Mouse (Mus musculus) bone marrow, adult 2 months (tissue): ENCODE results near the gene Csrnp2. TPM values are rescaled to one million over a fixed set of nuclear protein-coding genes. Genes with fewer than 3 reads are reported as not detected.
A peak's percentile ranks its signal among the peaks of the same experiment; 100 is the strongest.

Experiments used
- H3K27ac ChIP-seq: fragments of 200-500 bp; 2 replicates; pipeline ENCODE4 v1.5.1; 2012; ENCODE audit warnings: low read depth, mild to moderate bottlenecking, control low read depth, inconsistent platforms, low read length; ENCODE audit not compliant: control insufficient read depth, poor library complexity, insufficient read depth
- H3K4me1 ChIP-seq: fragments of 200-500 bp; 2 replicates; pipeline ENCODE4 v1.6.1; 2011; ENCODE audit warnings: low read length; ENCODE audit not compliant: control insufficient read depth, insufficient read depth
- H3K4me3 ChIP-seq: fragments of 200-500 bp; replicated peaks from 2 replicates; pipeline ENCODE3; 2011; ENCODE audit warnings: mild to moderate bottlenecking, low read depth, low read length, control low read depth; ENCODE audit not compliant: control insufficient read depth
- CTCF ChIP-seq: fragments of 200-500 bp; IDR thresholded peaks from 2 replicates; pipeline ENCODE4 v1.5.1; 2011; ENCODE audit warnings: low read length, control low read depth; ENCODE audit not compliant: control insufficient read depth, insufficient read depth
- POLR2A ChIP-seq: fragments of 200-500 bp; IDR thresholded peaks from 2 replicates; pipeline ENCODE4 v1.6.1; 2011; ENCODE audit warnings: low read depth, mild to moderate bottlenecking, control low read depth, low read length, borderline replicate concordance; ENCODE audit not compliant: control insufficient read depth
- WGBS: fragments of 180-500 bp; shearing (Covaris S2); methylation state at CpG from one replicate; pipeline ENCODE4 v1.1.7; 2018; 5-methylcytosine and 5-hydroxymethylcytosine counted together
- polyA plus RNA-seq: library from polyadenylated mRNA; stranded (reverse); fragments of >200 nt; gene quantifications from 2 replicates; pipeline ENCODE4 v1.2.4, GENCODE M21; 2011; ENCODE audit warnings: low replicate concordance; ENCODE audit not compliant: missing spikeins, insufficient read depth, insufficient read length

The Csrnp2 gene
- polyA plus RNA-seq, 1 experiment: 3.0 TPM

- Histone ChIP-seq H3K27ac (no peak overlapping the region), H3K4me3 (no peak overlapping the region), H3K4me1 (peaks cover 1% of the 10 kb centered on the region; the same call in 1 of the 2 replicates)
- TF ChIP-seq POLR2A: no peak
- TF ChIP-seq CTCF: peak; percentile 24; the same call in 1 of the 2 replicates
- 27% methylated on average over 10 of the region's 10 CpGs for WGBS
These were observed 37.2 kb downstream of the Csrnp2 start for GRCm38 (mm10) chr15:100458055-100458454.

DNA sequence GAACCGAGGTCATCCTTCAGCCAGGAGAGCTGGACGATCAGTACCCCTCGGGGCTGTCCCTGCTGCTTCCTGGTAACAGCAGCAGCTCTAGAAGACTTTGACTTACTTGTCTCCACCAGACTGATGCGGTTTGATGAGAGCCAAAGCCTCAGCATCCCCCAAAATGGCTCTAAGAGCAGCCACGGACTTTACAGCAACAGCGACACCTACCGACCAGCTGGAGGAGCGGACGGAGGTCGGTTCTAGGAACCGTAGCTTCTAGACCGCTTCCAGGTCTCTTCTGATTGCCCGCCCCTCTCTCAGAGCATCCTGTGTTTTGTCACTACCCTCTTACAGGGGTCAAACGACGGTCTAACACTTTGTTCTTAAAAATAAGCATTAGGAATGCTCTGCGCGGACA, 37.9 kb downstream of the Csrnp2 start:
- H3K27ac ChIP-seq: no peak overlapping the region
- peaks cover 1% of the 10 kb centered on the region; the same call in 1 of the 2 replicates for H3K4me1 ChIP-seq
- 8% methylated on average over 17 of the region's 17 CpGs for WGBS
- no peak overlapping the region for H3K4me3 ChIP-seq
- TF ChIP-seq POLR2A: no peak
- peak; percentile 95 for TF ChIP-seq CTCF

DNA sequence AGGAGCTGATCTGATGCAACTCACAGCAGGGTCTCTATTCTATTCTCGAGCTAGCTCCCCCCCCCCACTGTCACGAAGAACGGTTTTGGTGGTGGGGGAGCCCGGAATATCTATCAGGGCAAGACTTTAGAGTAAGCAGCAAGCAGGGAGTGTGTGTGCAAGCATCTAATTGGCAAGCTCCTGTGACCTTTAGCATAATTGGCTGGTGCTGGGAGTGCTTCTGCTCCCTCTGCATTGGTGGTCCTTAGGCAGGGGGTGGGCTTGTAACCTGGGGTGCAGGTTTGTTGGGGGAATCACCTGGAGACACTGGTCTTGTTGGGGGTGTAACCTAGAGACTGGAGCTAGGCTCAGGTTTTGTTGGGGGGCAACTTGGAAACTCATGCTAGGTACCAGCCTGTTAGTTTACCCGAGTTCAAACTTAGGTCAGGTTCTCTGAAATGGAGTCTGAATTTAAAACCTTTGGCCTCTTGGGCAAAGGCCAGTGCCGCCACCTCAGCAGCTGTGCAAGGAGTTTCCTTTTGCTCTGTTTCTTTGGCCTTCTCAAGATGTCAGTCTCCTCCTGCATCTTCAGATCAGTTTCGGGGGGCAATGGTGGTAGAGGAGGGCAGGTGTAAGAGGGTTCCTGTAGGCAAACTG, 38.8 kb downstream of the Csrnp2 start:
- no peak overlapping the region for H3K4me3 ChIP-seq
- no peak for TF ChIP-seq CTCF
- TF ChIP-seq POLR2A: no peak
- H3K4me1 ChIP-seq: peaks cover 1% of the 10 kb centered on the region; the same call in 1 of the 2 replicates
- H3K27ac ChIP-seq: no peak overlapping the region
- 88% methylated on average over 7 of the region's 7 CpGs for WGBS

- Histone ChIP-seq H3K27ac (no peak overlapping the region), H3K4me1 (no peaks in the 10 kb centered on the region), H3K4me3 (no peak overlapping the region)
- no peak for TF ChIP-seq CTCF
- TF ChIP-seq POLR2A: no peak
- 85% methylated on average over 11 of the region's 11 CpGs for WGBS
These were observed 42.8 kb downstream of the Csrnp2 start for GRCm38 (mm10) chr15:100452486-100452885.

GRCm38 (mm10) chr15:100451245-100451644, 44.0 kb downstream of the Csrnp2 start:
- no peaks in the 10 kb centered on the region for H3K4me1 ChIP-seq
- H3K4me3 ChIP-seq: no peak overlapping the region
- TF ChIP-seq POLR2A (no peak), CTCF (no peak)
- no peak overlapping the region for H3K27ac ChIP-seq
- 85% methylated on average over 16 of the region's 16 CpGs for WGBS

DNA sequence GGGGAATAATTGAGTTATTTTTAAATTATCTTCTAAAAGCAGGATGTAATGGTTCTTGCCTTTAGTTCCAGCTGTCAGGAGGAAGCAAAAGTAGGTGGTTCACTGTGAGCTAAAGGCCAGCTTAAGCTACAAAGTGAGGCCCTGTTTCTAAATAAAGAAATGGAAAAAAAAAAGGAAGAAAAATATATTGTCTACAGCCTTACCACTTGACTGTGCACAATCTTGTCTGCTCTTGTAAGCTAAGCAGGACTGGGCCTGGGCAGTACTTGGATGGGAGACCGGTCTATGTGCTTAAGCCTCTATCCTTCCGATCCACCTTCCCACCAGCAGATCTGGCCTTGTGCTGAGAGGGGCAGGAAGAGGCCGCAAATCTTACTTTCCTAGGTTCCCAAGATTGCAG, 45.8 kb downstream of the Csrnp2 start:
- no peaks in the 10 kb centered on the region for H3K4me1 ChIP-seq
- H3K27ac ChIP-seq: no peak overlapping the region
- H3K4me3 ChIP-seq: no peak overlapping the region
- WGBS: 90% methylated on average over 3 of the region's 3 CpGs
- TF ChIP-seq POLR2A (no peak), CTCF (no peak)

DNA sequence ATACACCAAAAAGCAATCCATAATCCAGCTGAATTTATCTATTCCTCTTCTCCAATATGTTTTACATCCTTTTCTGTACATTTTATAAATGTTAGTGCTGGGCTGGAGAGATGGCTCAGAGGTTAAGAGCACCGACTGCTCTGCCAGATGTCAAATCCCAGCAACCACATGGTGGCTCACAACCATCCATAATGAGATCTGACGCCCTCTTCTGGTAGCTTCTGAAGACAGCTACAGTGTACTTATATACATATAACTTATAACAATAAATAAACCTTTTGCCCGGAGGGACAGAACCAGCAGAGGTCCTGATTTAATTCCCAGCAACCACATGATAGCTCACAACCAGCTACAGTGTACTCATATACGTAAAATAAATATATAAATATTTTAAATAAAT, 46.7 kb downstream of the Csrnp2 start:
- Histone ChIP-seq H3K4me3 (no peak overlapping the region), H3K4me1 (no peaks in the 10 kb centered on the region), H3K27ac (no peak overlapping the region)
- WGBS: 80% methylated on average over 4 of the region's 4 CpGs
- no peak for TF ChIP-seq CTCF
- no peak for TF ChIP-seq POLR2A

DNA sequence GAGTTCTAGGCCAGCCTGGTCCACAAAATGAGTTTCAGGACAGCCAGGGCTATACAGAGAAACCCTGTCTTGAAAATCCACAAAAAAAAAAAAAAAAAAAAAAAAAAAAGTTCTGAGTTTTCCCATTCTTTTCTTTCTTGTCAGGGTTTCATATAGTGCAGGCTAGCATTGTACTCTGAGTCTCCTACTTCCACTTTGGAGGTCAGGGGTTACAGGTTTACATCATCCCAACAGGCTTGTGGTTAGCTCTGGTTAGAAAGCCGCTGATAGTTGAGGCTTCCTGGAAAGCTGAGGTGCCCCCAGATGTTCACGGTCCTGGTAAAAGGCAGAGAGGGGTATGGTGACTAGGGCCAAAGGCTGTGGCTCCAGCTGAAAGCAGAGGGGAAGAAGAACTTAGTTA, 48.4 kb downstream of the Csrnp2 start:
- Histone ChIP-seq H3K4me1 (no peaks in the 10 kb centered on the region), H3K4me3 (no peak overlapping the region), H3K27ac (no peak overlapping the region)
- 4% methylated on average over 2 of the region's 2 CpGs for WGBS
- TF ChIP-seq POLR2A: no peak
- no peak for TF ChIP-seq CTCF

DNA sequence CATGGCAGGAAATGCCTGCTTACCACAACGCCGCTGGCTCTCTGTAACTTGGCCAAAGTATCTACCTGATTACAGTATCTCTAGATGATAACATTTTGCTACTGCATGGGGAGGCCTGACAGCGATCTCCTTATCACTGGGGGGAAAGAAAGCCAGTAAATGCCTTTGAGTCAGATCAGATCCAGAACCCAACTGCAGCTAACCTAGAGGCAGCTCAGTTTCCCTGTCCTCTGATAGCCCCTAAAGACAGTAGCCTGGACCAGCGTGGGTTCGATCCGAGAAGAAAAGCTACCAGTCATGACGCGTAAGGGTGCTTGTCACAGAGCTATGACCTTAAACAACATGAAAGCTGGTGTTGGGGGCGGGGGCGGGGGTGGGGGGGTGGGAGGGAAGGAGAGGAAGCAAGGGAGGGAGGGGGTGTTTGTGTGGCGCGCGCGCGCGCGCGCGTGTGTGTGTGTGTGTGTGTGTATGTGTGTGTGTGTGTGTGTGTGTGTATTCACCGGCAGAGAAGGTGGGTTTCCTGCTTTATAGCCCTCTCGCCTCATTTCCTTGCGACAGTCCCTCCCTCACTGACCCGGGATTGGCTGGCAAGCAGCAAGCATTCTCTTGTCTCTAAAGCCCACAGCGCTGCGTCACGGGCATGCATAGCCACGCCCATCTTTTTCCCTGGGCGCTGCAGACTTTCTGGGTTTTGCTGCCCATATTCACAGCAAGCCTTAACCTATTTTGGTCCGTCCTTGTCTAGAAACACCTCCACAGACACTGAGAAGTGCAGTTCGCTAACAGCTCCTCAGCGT, 52.0 kb downstream of the Csrnp2 start:
- H3K4me3 ChIP-seq: peak overlapping the region; percentile 63
- H3K27ac ChIP-seq: no peak overlapping the region
- no peaks in the 10 kb centered on the region for H3K4me1 ChIP-seq
- peak; percentile 42; the same call in 1 of the 2 replicates for TF ChIP-seq POLR2A
- no peak for TF ChIP-seq CTCF
- 2% methylated on average over 23 of the region's 31 CpGs for WGBS
